In the genomic region with DNA sequence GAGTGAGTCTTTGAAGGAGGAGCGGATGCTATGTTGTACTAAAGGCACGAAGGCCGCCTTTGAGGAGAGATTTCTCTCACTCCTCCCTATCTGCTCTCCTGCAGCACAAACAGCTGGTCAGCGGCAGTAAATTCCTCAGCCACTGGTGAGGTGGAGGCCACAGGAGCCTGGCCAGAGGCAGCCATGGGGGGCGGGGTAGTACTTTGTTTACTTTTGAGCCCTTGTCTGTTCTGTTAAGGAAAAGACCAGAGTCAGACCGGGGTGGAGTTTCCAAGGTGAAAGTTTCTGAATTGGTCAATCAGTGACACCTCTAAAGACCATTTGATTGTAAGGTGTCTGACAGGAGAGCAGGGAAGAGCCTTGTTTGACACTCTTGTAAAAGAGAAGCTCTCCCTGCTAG, we compare ENCODE assay signal across 8 mouse cellular contexts. TPM values are rescaled to one million over a fixed set of nuclear protein-coding genes. Genes with fewer than 3 reads are reported as not detected.
DNase-seq lines count a peak whose midpoint lies in the region; ATAC-seq and TF ChIP-seq lines count a peak whose summit lies in the region.

No protein-coding gene starts in this region.

- H3K27me3 ChIP-seq in thymus, adult 2 months (ENCODE audit: control insufficient read depth, insufficient read depth, low read length) = no peaks in the 10 kb centered on the region
- H3K27me3 ChIP-seq in heart, postnatal 0 days (ENCODE audit: control insufficient read depth, insufficient read depth, low read length) = no peaks in the 10 kb centered on the region
- no peaks in the 10 kb centered on the region for H3K27me3 ChIP-seq in midbrain, embryonic 13.5 days

- H3K27ac ChIP-seq in thymus, adult 2 months (ENCODE audit: control insufficient read depth, insufficient read depth, low read length) = no peak overlapping the region
- H3K27ac ChIP-seq in heart, postnatal 0 days (ENCODE audit: low read depth) = peak overlapping the region; percentile 52
- H3K27ac ChIP-seq in midbrain, embryonic 13.5 days = no peak overlapping the region

- H3K36me3 ChIP-seq in thymus, adult 2 months (ENCODE audit: control insufficient read depth, insufficient read depth, low read length) = no peaks in the 10 kb centered on the region
- H3K36me3 ChIP-seq in heart, postnatal 0 days (replicated peaks; ENCODE audit: control insufficient read depth, insufficient read depth, low read length) = no peaks in the 10 kb centered on the region
- no peaks in the 10 kb centered on the region for H3K36me3 ChIP-seq in midbrain, embryonic 13.5 days

- DNase-seq in thymus, adult 2 months = no peak
- DNase-seq in thymus, postnatal 0 days (ENCODE audit: low spot score) = no peak
- DNase-seq in heart, postnatal 0 days (ENCODE audit: low spot score) = no peak
- DNase-seq in kidney, postnatal 4 days = peak; percentile 65 to 81
- no peak for DNase-seq in retina, postnatal 1 day
- no peak for DNase-seq in spleen, postnatal 36 days (ENCODE audit: low spot score in 2 of 2)

- WGBS in thymus, adult 2 months = 22% methylated on average over 6 of the region's 6 CpGs
- WGBS in heart, postnatal 0 days = 19% methylated on average over 6 of the region's 6 CpGs
- WGBS in midbrain, embryonic 13.5 days = 37% methylated on average over 6 of the region's 6 CpGs

- peaks cover 47% of the 10 kb centered on the region for H3K4me1 ChIP-seq in thymus, adult 2 months (replicated peaks; ENCODE audit: control insufficient read depth, insufficient read depth, low read length)
- peaks cover 58% of the 10 kb centered on the region for H3K4me1 ChIP-seq in heart, postnatal 0 days (ENCODE audit: control insufficient read depth, insufficient read depth)
- H3K4me1 ChIP-seq in midbrain, embryonic 13.5 days (replicated peaks) = peaks cover 67% of the 10 kb centered on the region

- TF ChIP-seq POLR2A in thymus, adult 2 months (IDR thresholded peaks at IDR 0.05; ENCODE audit: control insufficient read depth, extremely low read depth, insufficient read depth, low read length, poor library complexity) = no peak

- TF ChIP-seq EP300 in heart, postnatal 0 days (IDR thresholded peaks at IDR 0.05; ENCODE audit: low read depth) = no peak

- no peaks in the 10 kb centered on the region for H3K9me3 ChIP-seq in heart, postnatal 0 days (replicated peaks; ENCODE audit: control insufficient read depth, low read length)
- H3K9me3 ChIP-seq in midbrain, embryonic 13.5 days = no peaks in the 10 kb centered on the region

- no peak for TF ChIP-seq CTCF in thymus, adult 2 months (IDR thresholded peaks at IDR 0.05; ENCODE audit: borderline replicate concordance, control insufficient read depth, extremely low read depth, insufficient read depth, low read length, poor library complexity)
- no peak for TF ChIP-seq CTCF in heart, postnatal 0 days (IDR thresholded peaks at IDR 0.05; ENCODE audit: low read depth)

- H3K4me3 ChIP-seq in thymus, adult 2 months (ENCODE audit: control insufficient read depth, insufficient read depth, low read length) = peak overlapping the region; percentile 21; the same call in 1 of the 2 replicates
- H3K4me3 ChIP-seq in heart, postnatal 0 days (ENCODE audit: low read depth, low read length) = peak overlapping the region; percentile 82; the same call in 1 of the 2 replicates
- no peak overlapping the region for H3K4me3 ChIP-seq in midbrain, embryonic 13.5 days (replicated peaks)

- peak overlapping the region; percentile 66 for H3K4me2 ChIP-seq in heart, postnatal 0 days (ENCODE audit: low read depth, low read length)
- H3K4me2 ChIP-seq in midbrain, embryonic 13.5 days (replicated peaks) = peak overlapping the region; percentile 74

- no peak overlapping the region; the same call in 1 of the 2 replicates for H3K9ac ChIP-seq in heart, postnatal 0 days (replicated peaks; ENCODE audit: low read depth, low read length)
- 0 out of 2 replicates have a peak overlapping the region, but pooled peaks have one; percentile 7 for H3K9ac ChIP-seq in midbrain, embryonic 13.5 days (replicated peaks)

- ATAC-seq in heart, postnatal 0 days (ENCODE audit: insufficient read depth, low read depth) = no peak
- no peak for ATAC-seq in midbrain, embryonic 13.5 days
- no peak for ATAC-seq in megakaryocyte progenitor cell, adult 5-6 weeks (replicated peaks; ENCODE audit: poor library complexity)

RNA-seq across cellular contexts. Expression of a gene that starts 3.4 kb away (rescaled TPM):
- polyA plus RNA-seq in thymus, adult 2 months (2012; rRNA removed) = 43.8 and 46.9 TPM in 2 replicates
- polyA plus RNA-seq in thymus, postnatal 0 days (2015; fragmentation: Nextera tagmentation; extraction: Ambion mirVana) = 11.8 and 12.1 TPM in 2 replicates
- total RNA-seq in heart, postnatal 0 days (2014; rRNA removed; ENCODE audit: low replicate concordance) = 12.4 and 30.3 TPM in 2 replicates
- polyA plus RNA-seq in heart, postnatal 0 days (2015; fragmentation: Nextera tagmentation; extraction: Ambion mirVana) = 5.5 and 6.1 TPM in 2 replicates
- polyA plus RNA-seq in midbrain, embryonic 13.5 days (2015; fragmentation: Nextera tagmentation; extraction: Ambion mirVana) = 5.8 and 6.9 TPM in 2 replicates
- total RNA-seq in megakaryocyte progenitor cell, adult 5-6 weeks (2015) = 124 TPM in 2 replicates
- 67.1 and 76.4 TPM in 2 replicates for total RNA-seq in megakaryocyte progenitor cell, adult 5-6 weeks (2017)

Comparison
In these comparisons a context has a peak if more than half of its experiments do, and no peak if none do; other contexts are left out.
1. DNase-seq: peak in kidney, postnatal 4 days (2 of 2); none in thymus, adult 2 months (single experiment), thymus, postnatal 0 days (single experiment), heart, postnatal 0 days (single experiment), retina, postnatal 1 day (single experiment) and spleen, postnatal 36 days (0 of 2).